14 mouse cellular contexts compared by ENCODE assay signal in genomic region chr14:78330576-78331300, GRCm38 (mm10). TPM values are rescaled to one million over a fixed set of nuclear protein-coding genes. Genes with fewer than 3 reads are reported as not detected.
A peak's percentile ranks its signal among the peaks of the same experiment; 100 is the strongest.
DNase-seq lines count a peak whose midpoint lies in the region; ATAC-seq lines count a peak whose summit lies in the region.
"Had no signal": no experiment of that assay in that cellular context is flagged by ENCODE, and none has a peak within 500 bp of the region (broad histone marks: within the 10 kb centered on the region; RNA-seq: fewer than 3 reads in every experiment).

No protein-coding gene starts in this region.

- ATAC-seq in heart, embryonic 14.5 days (ENCODE audit: insufficient number of reproducible peaks, insufficient read depth, low FRiP score, low read depth), result no peak
- ATAC-seq in midbrain, embryonic 11.5 days (ENCODE audit: low FRiP score), result no peak
- ATAC-seq: intestine, postnatal 0 days; liver, postnatal 0 days had no signal

- WGBS in heart, embryonic 14.5 days, result 15% methylated on average over 11 of the region's 11 CpGs
- WGBS in midbrain, embryonic 11.5 days, result 64% methylated on average over 11 of the region's 11 CpGs

- H3K4me3 ChIP-seq in heart, embryonic 14.5 days (ENCODE audit: control insufficient read depth in 1 of 2, insufficient read depth in 1 of 2, low read depth in 1 of 2, low read length in 2 of 2), result no peak overlapping the region
- no peak overlapping the region for H3K4me3 ChIP-seq in midbrain, embryonic 11.5 days (ENCODE audit: low read depth, low read length)

- no peaks in the 10 kb centered on the region for H3K36me3 ChIP-seq in heart, embryonic 14.5 days (ENCODE audit: control insufficient read depth, insufficient read depth, low read length)
- H3K36me3 ChIP-seq in midbrain, embryonic 11.5 days (ENCODE audit: control insufficient read depth, insufficient read depth, low read length), result no peaks in the 10 kb centered on the region

- H3K27me3 ChIP-seq in heart, embryonic 14.5 days (ENCODE audit: control insufficient read depth, insufficient read depth, low read length), result no peaks in the 10 kb centered on the region
- no peaks in the 10 kb centered on the region for H3K27me3 ChIP-seq in midbrain, embryonic 11.5 days (ENCODE audit: control insufficient read depth, insufficient read depth, low read length)

- no peaks in the 10 kb centered on the region for H3K9me3 ChIP-seq in heart, embryonic 14.5 days (ENCODE audit: control insufficient read depth, low read length)
- H3K9me3 ChIP-seq in midbrain, embryonic 11.5 days (ENCODE audit: control insufficient read depth, low read length), result no peaks in the 10 kb centered on the region

- H3K4me2 ChIP-seq in heart, embryonic 14.5 days (ENCODE audit: low read length), result peak overlapping the region; percentile 50
- H3K4me2 ChIP-seq in midbrain, embryonic 11.5 days, result no peak overlapping the region

- peaks cover 16% of the 10 kb centered on the region in 2 experiments for H3K4me1 ChIP-seq in heart, embryonic 14.5 days (ENCODE audit: control insufficient read depth in 2 of 2, insufficient read depth in 2 of 2, low read length in 2 of 2)
- H3K4me1 ChIP-seq in midbrain, embryonic 11.5 days (ENCODE audit: control insufficient read depth, insufficient read depth, low read length), result no peaks in the 10 kb centered on the region

- H3K27ac ChIP-seq in heart, embryonic 14.5 days (replicated peaks in 1 of 2; ENCODE audit: control insufficient read depth in 1 of 2, insufficient read depth in 1 of 2, low read depth in 2 of 2, low read length in 2 of 2), result peak overlapping the region; percentile 61 to 74
- no peak overlapping the region for H3K27ac ChIP-seq in midbrain, embryonic 11.5 days (ENCODE audit: low read depth, low read length)
- H3K27ac ChIP-seq: stomach, postnatal 0 days had no signal

- peak overlapping the region; percentile 41; the same call in 1 of the 2 replicates for H3K9ac ChIP-seq in heart, embryonic 14.5 days (ENCODE audit: low read length)
- H3K9ac ChIP-seq in midbrain, embryonic 11.5 days (ENCODE audit: low read length), result no peak overlapping the region
- H3K9ac ChIP-seq: liver, postnatal 0 days had no signal

- no peak for DNase-seq in heart, adult 8-10 months (ENCODE audit: low spot score)
- DNase-seq in 416B (ENCODE audit: low read depth), result peak; percentile 86
- DNase-seq in embryo, embryonic 10 days (ENCODE audit: low spot score), result peak; percentile 28
- DNase-seq in lung, postnatal 10 days, result peak; percentile 13
- DNase-seq in frontal cortex, postnatal 14 days (ENCODE audit: low spot score in 2 of 2), result no peak
- DNase-seq in midbrain, embryonic 11.5 days (ENCODE audit: low spot score, missing footprints), result no peak
- DNase-seq in thymus, adult 18-20 months, result no peak
- DNase-seq: cerebellum, adult 11 months; gastrocnemius, postnatal 14 days; layer of hippocampus, postnatal 36 days; liver, postnatal 0 days had no signal

RNA-seq across cellular contexts. Expression of gene Tnfsf11, which starts 22.9 kb away (rescaled TPM):
- polyA plus RNA-seq in heart, embryonic 14.5 days (2014; fragmentation: Nextera tagmentation; extraction: Ambion mirVana), result 0.23 TPM in 1 of 2 replicates, not detected in the other
- total RNA-seq in heart, adult 8-10 months (2022), result not detected
- 0.07 and 0.10 TPM in 2 replicates for polyA plus RNA-seq in midbrain, embryonic 11.5 days (2014; fragmentation: Nextera tagmentation; extraction: Ambion mirVana)
- total RNA-seq: gastrocnemius, postnatal 14 days; layer of hippocampus, postnatal 36 days had no signal
- polyA plus RNA-seq: liver, postnatal 0 days; stomach, postnatal 0 days had no signal

Comparison
In these comparisons a context has a peak if more than half of its experiments do, and no peak if none do; other contexts are left out.
1. DNase-seq: peak in 416B (single experiment), embryo, embryonic 10 days (single experiment) and lung, postnatal 10 days (single experiment); none in heart, adult 8-10 months (single experiment), frontal cortex, postnatal 14 days (0 of 2), midbrain, embryonic 11.5 days (single experiment) and thymus, adult 18-20 months (0 of 2).